Mouse (Mus musculus) embryonic facial prominence, embryonic 11.5 days (tissue): Measurements from ENCODE around the gene Rab43. TPM values are rescaled to one million over a fixed set of nuclear protein-coding genes. Genes with fewer than 3 reads are reported as not detected.

Experiments
- ATAC-seq: fragments of 200-750 bp; cut with Nextera tagmentation; replicated peaks from 2 replicates; pipeline ENCODE4 v1.8.0; 2017; ENCODE audit warnings: low read depth; ENCODE audit not compliant: insufficient number of reproducible peaks, low FRiP score, low TSS enrichment
- DNase-seq: peaks from one replicate; pipeline ENCODE4 v3.0.0-alpha.2; 2015; ENCODE audit warnings: low spot score
- H3K27ac ChIP-seq: fragments of 300-500 bp; sonication (generic); replicated peaks from 2 replicates; pipeline ENCODE4 v1.5.1; 2014; ENCODE audit warnings: mild to moderate bottlenecking, low read depth, low read length, control low read depth
- H3K27me3 ChIP-seq: fragments of 300-500 bp; sonication (generic); 2 replicates; pipeline ENCODE4 v1.6.1; 2014; ENCODE audit warnings: mild to moderate bottlenecking, low read length, moderate library complexity, mixed read lengths; ENCODE audit not compliant: control insufficient read depth, insufficient read depth
- H3K36me3 ChIP-seq: fragments of 300-500 bp; sonication (generic); replicated peaks from 2 replicates; pipeline ENCODE4 v1.6.1; 2014; ENCODE audit warnings: low read depth, mild to moderate bottlenecking, low read length, moderate library complexity, mixed read lengths; ENCODE audit not compliant: control insufficient read depth, insufficient read depth
- H3K4me1 ChIP-seq: fragments of 300-500 bp; sonication (generic); 2 replicates; pipeline ENCODE4 v1.6.1; 2014; ENCODE audit warnings: low read length, mixed read lengths; ENCODE audit not compliant: control insufficient read depth, insufficient read depth
- H3K4me2 ChIP-seq: fragments of 300-500 bp; sonication (generic); 2 replicates; pipeline ENCODE4 v1.6.1; 2014; ENCODE audit warnings: low read depth, mild to moderate bottlenecking, control low read depth, low read length, moderate library complexity
- H3K4me3 ChIP-seq: fragments of 300-500 bp; sonication (generic); 2 replicates; pipeline ENCODE4 v1.5.1; 2014; ENCODE audit warnings: low read depth, low read length, control low read depth
- H3K9ac ChIP-seq: fragments of 300-500 bp; sonication (generic); replicated peaks from 2 replicates; pipeline ENCODE4 v1.6.1; 2014; ENCODE audit warnings: mild to moderate bottlenecking, control low read depth, low read length
- H3K9me3 ChIP-seq: fragments of 300-500 bp; sonication (generic); replicated peaks from 2 replicates; pipeline ENCODE4 v1.6.1; 2016; ENCODE audit warnings: mild to moderate bottlenecking, low read length, inconsistent platforms, mixed read lengths; ENCODE audit not compliant: control insufficient read depth
- WGBS: fragments of 180-500 bp; shearing (Covaris S2); extraction: QIAGEN DNeasy Blood & Tissue Kit; methylation state at CpG from one replicate; pipeline ENCODE4 v1.1.7; 2014; 5-methylcytosine and 5-hydroxymethylcytosine counted together
- polyA plus RNA-seq: library from polyadenylated mRNA; unstranded; fragments of >200 nt; fragmentation: Nextera tagmentation; extraction: Ambion mirVana; gene quantifications from 2 replicates; pipeline ENCODE4 v1.2.1, GENCODE M21; 2014

Gene Rab43
- polyA plus RNA-seq, 1 experiment from 2014 or later: 7.3 TPM

GRCm38 (mm10) chr6:87788896-87789587 lies 22.9 kb downstream of the Rab43 start:
- peaks cover 6% of the 10 kb centered on the region; the same call in 1 of the 2 replicates for H3K36me3 ChIP-seq
- DNase-seq (no peak), ATAC-seq (no peak)
- H3K4me1 ChIP-seq: no peaks in the 10 kb centered on the region
- no peaks in the 10 kb centered on the region for H3K9me3 ChIP-seq
- no peak overlapping the region for H3K9ac ChIP-seq
- H3K4me2 ChIP-seq: no peak overlapping the region
- 62% methylated on average over 5 of the region's 5 CpGs for WGBS
- no peak overlapping the region for H3K27ac ChIP-seq
- no peaks in the 10 kb centered on the region for H3K27me3 ChIP-seq
- H3K4me3 ChIP-seq: no peak overlapping the region

- no peak for DNase-seq
Measured at GRCm38 (mm10) chr6:87788266-87788895, 23.6 kb downstream of the Rab43 start.

GRCm38 (mm10) chr6:87787108-87787890 lies 24.7 kb downstream of the Rab43 start:
- Histone ChIP-seq H3K4me1 (no peaks in the 10 kb centered on the region), H3K27ac (no peak overlapping the region), H3K27me3 (no peaks in the 10 kb centered on the region), H3K36me3 (peaks cover 5% of the 10 kb centered on the region; the same call in 1 of the 2 replicates), H3K9ac (no peak overlapping the region), H3K4me3 (no peak overlapping the region), H3K4me2 (no peak overlapping the region), H3K9me3 (no peaks in the 10 kb centered on the region)
- WGBS: 86% methylated on average over 6 of the region's 6 CpGs
- ATAC-seq (no peak), DNase-seq (no peak)

More at GRCm38 (mm10) chr6:87788266-87788895, 23.6 kb downstream of the Rab43 start:
- Histone ChIP-seq H3K9ac (no peak overlapping the region), H3K4me1 (no peaks in the 10 kb centered on the region), H3K4me3 (no peak overlapping the region), H3K9me3 (no peaks in the 10 kb centered on the region), H3K27ac (no peak overlapping the region), H3K36me3 (peaks cover 6% of the 10 kb centered on the region; the same call in 1 of the 2 replicates), H3K4me2 (no peak overlapping the region), H3K27me3 (no peaks in the 10 kb centered on the region)
- no peak for ATAC-seq
- 85% methylated on average over 9 of the region's 9 CpGs for WGBS

- no peak for DNase-seq
- Histone ChIP-seq H3K9ac (no peak overlapping the region), H3K4me1 (no peaks in the 10 kb centered on the region), H3K36me3 (no peaks in the 10 kb centered on the region), H3K4me2 (no peak overlapping the region), H3K27me3 (no peaks in the 10 kb centered on the region), H3K27ac (no peak overlapping the region), H3K9me3 (no peaks in the 10 kb centered on the region), H3K4me3 (no peak overlapping the region)
- no peak for ATAC-seq
- 77% methylated on average over 5 of the region's 5 CpGs for WGBS
Measured at GRCm38 (mm10) chr6:87786621-87787020, 25.3 kb downstream of the Rab43 start.

GRCm38 (mm10) chr6:87784033-87784432 lies 27.9 kb downstream of the Rab43 start:
- Histone ChIP-seq H3K27me3 (no peaks in the 10 kb centered on the region), H3K27ac (no peak overlapping the region), H3K9ac (no peak overlapping the region), H3K4me1 (no peaks in the 10 kb centered on the region), H3K4me3 (no peak overlapping the region), H3K36me3 (no peaks in the 10 kb centered on the region), H3K4me2 (no peak overlapping the region), H3K9me3 (no peaks in the 10 kb centered on the region)
- WGBS: 78% methylated on average over 8 of the region's 8 CpGs
- DNase-seq (no peak), ATAC-seq (no peak)

- ATAC-seq (no peak), DNase-seq (no peak)
Measured at GRCm38 (mm10) chr6:87780546-87781301, 31.2 kb downstream of the Rab43 start.

GRCm38 (mm10) chr6:87779174-87780165 lies 32.5 kb downstream of the Rab43 start:
- DNase-seq: no peak
- no peak overlapping the region for H3K9ac ChIP-seq
- no peaks in the 10 kb centered on the region for H3K36me3 ChIP-seq
- no peaks in the 10 kb centered on the region for H3K9me3 ChIP-seq
- H3K4me3 ChIP-seq: no peak overlapping the region
- no peaks in the 10 kb centered on the region for H3K27me3 ChIP-seq
- ATAC-seq: no peak
- H3K27ac ChIP-seq: no peak overlapping the region
- 82% methylated on average over 11 of the region's 11 CpGs for whole genome bisulfite sequencing
- H3K4me2 ChIP-seq: no peak overlapping the region
- H3K4me1 ChIP-seq: no peaks in the 10 kb centered on the region

More at GRCm38 (mm10) chr6:87780546-87781301, 31.2 kb downstream of the Rab43 start:
- H3K27ac ChIP-seq: no peak overlapping the region
- H3K36me3 ChIP-seq: no peaks in the 10 kb centered on the region
- H3K27me3 ChIP-seq: no peaks in the 10 kb centered on the region
- no peak overlapping the region for H3K9ac ChIP-seq
- no peak overlapping the region for H3K4me2 ChIP-seq
- no peaks in the 10 kb centered on the region for H3K9me3 ChIP-seq
- H3K4me1 ChIP-seq: no peaks in the 10 kb centered on the region
- no peak overlapping the region for H3K4me3 ChIP-seq
- 80% methylated on average over 10 of the region's 10 CpGs for WGBS
